ENCODE assay signal across 17 mouse cellular contexts in the genomic region with DNA sequence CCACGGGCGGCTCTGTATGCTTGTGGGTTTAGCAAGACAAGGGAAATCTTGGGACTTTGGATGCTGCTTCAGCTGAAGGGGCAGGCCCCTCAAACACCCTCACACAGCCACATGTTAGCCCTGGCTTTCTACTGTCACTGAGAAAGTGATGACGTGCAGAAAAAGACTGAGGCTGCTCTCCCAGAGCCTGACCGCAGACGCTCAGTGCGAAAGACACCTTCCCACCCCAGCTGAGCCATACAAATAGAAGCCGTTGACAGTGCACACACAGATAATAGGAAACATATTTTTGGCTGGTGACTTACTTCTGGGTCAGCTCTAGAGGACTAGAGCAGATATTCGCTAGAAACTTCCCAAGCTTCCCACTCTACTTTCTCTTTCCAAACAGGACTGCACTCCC.
"Had no signal": no experiment of that assay in that cellular context is flagged by ENCODE, and none has a peak within 500 bp of the region (broad histone marks: within the 10 kb centered on the region; RNA-seq: fewer than 3 reads in every experiment).

No protein-coding gene starts in this region.

- H3K9ac ChIP-seq: liver, embryonic 13.5 days; liver, postnatal 0 days; lung, embryonic 15.5 days; midbrain, embryonic 15.5 days; neural tube, embryonic 13.5 days; stomach, embryonic 15.5 days had no signal

- ATAC-seq: liver, postnatal 0 days; midbrain, embryonic 15.5 days had no signal

- DNase-seq: kidney, postnatal 14 days; liver; liver, embryonic 13.5 days; liver, postnatal 0 days; lung, postnatal 14 days; retina, postnatal 1 day; right cerebral cortex, postnatal 14 days; thymus, adult 2 months; thymus, postnatal 25 days had no signal

- H3K4me1 ChIP-seq: liver, embryonic 13.5 days; lung, embryonic 15.5 days; midbrain, embryonic 15.5 days; neural tube, embryonic 13.5 days; stomach, embryonic 15.5 days had no signal

- H3K36me3 ChIP-seq: liver, embryonic 13.5 days; lung, embryonic 15.5 days; midbrain, embryonic 15.5 days; neural tube, embryonic 13.5 days; stomach, embryonic 15.5 days had no signal

- H3K4me3 ChIP-seq: left cerebral cortex, adult 2 months; liver, embryonic 13.5 days; lung, embryonic 15.5 days; megakaryocyte, embryonic 14.5 days; midbrain, embryonic 15.5 days; neural tube, embryonic 13.5 days; stomach, embryonic 15.5 days had no signal

- H3K9me3 ChIP-seq: liver, embryonic 13.5 days; lung, embryonic 15.5 days; midbrain, embryonic 15.5 days; neural tube, embryonic 13.5 days; stomach, embryonic 15.5 days had no signal

- H3K4me2 ChIP-seq: liver, embryonic 13.5 days; lung, embryonic 15.5 days; midbrain, embryonic 11.5 days; midbrain, embryonic 15.5 days; neural tube, embryonic 13.5 days; stomach, embryonic 15.5 days had no signal

- H3K27me3 ChIP-seq: liver, embryonic 13.5 days; lung, embryonic 15.5 days; megakaryocyte, embryonic 14.5 days; midbrain, embryonic 15.5 days; neural tube, embryonic 13.5 days; stomach, embryonic 15.5 days had no signal

- H3K27ac ChIP-seq: left cerebral cortex, adult 2 months; liver, embryonic 13.5 days; lung, embryonic 15.5 days; macrophage; midbrain, embryonic 15.5 days; neural tube, embryonic 13.5 days; stomach, embryonic 15.5 days had no signal
